Mouse (Mus musculus) forebrain, postnatal 0 days (tissue): ENCODE data around the gene Msi2. TPM values are rescaled to one million over a fixed set of nuclear protein-coding genes. Genes with fewer than 3 reads are reported as not detected.

ENCODE experiments used
- ATAC-seq: fragments of 200-750 bp; cut with Nextera tagmentation; 2 replicates; pipeline ENCODE4 v1.8.0; 2017; ENCODE audit warnings: mild to moderate bottlenecking, moderate library complexity
- DNase-seq: peaks from one replicate; pipeline ENCODE4 v3.0.0-alpha.2; 2015
- H3K27ac ChIP-seq: fragments of 300-500 bp; sonication (generic); 2 replicates; pipeline ENCODE4 v1.5.1; 2014; ENCODE audit warnings: low read depth, mild to moderate bottlenecking, antibody characterized with exemption, low read length, moderate library complexity, mixed read lengths
- H3K27me3 ChIP-seq: fragments of 300-500 bp; sonication (generic); 2 replicates; pipeline ENCODE4 v1.6.1; 2014; ENCODE audit warnings: mild to moderate bottlenecking, low read length, mixed read lengths; ENCODE audit not compliant: insufficient read depth
- H3K36me3 ChIP-seq: fragments of 300-500 bp; sonication (generic); 2 replicates; pipeline ENCODE4 v1.6.1; 2014; ENCODE audit warnings: mild to moderate bottlenecking, moderate library complexity; ENCODE audit not compliant: insufficient read depth
- H3K4me1 ChIP-seq: fragments of 300-500 bp; sonication (generic); 2 replicates; pipeline ENCODE4 v1.6.1; 2014; ENCODE audit warnings: antibody characterized with exemption; ENCODE audit not compliant: insufficient read depth
- H3K4me2 ChIP-seq: fragments of 300-500 bp; sonication (generic); 2 replicates; pipeline ENCODE4 v1.6.1; 2014; ENCODE audit warnings: low read depth, mild to moderate bottlenecking, moderate library complexity
- H3K4me3 ChIP-seq: fragments of 300-500 bp; sonication (generic); 2 replicates; pipeline ENCODE4 v1.5.1; 2014; ENCODE audit warnings: low read depth, low read length, mixed read lengths
- H3K9ac ChIP-seq: fragments of 300-500 bp; sonication (generic); 2 replicates; pipeline ENCODE4 v1.6.1; 2014; ENCODE audit warnings: mild to moderate bottlenecking
- H3K9me3 ChIP-seq: fragments of 300-500 bp; sonication (generic); 2 replicates; pipeline ENCODE4 v1.6.1; 2016; ENCODE audit warnings: low read length
- CTCF ChIP-seq: sonication (generic); IDR thresholded peaks from 2 replicates; pipeline ENCODE4 v1.5.1; 2016; ENCODE audit warnings: antibody characterized with exemption, control low read depth, low read depth
- WGBS: fragments of 180-500 bp; shearing (Covaris S2); extraction: QIAGEN DNeasy Blood & Tissue Kit; methylation state at CpG from one replicate; pipeline ENCODE4 v1.1.7; 2014; 5-methylcytosine and 5-hydroxymethylcytosine counted together
- polyA plus RNA-seq: library from polyadenylated mRNA; unstranded; fragments of >200 nt; fragmentation: Nextera tagmentation; extraction: Ambion mirVana; gene quantifications from 2 replicates; pipeline ENCODE4 v1.2.1, GENCODE M21; 2015
- total RNA-seq: library from RNA; depleted of rRNA; stranded (reverse); fragments of >200 nt; gene quantifications from 2 replicates; pipeline ENCODE4 v1.2.3, GENCODE M21; 2014

The Msi2 gene
- total and polyA plus RNA-seq, 2 experiments from 2014 or later: 18.5 to 107 TPM

GRCm38 (mm10) chr11:88334893-88335292 is 383.4 kb downstream of the Msi2 start:
- H3K27ac ChIP-seq: no peak overlapping the region
- no peak for TF ChIP-seq CTCF
- H3K4me1 ChIP-seq: no peaks in the 10 kb centered on the region
- no peak overlapping the region for H3K4me2 ChIP-seq
- ATAC-seq (no peak), DNase-seq (no peak)
- no peaks in the 10 kb centered on the region for H3K27me3 ChIP-seq
- no peak overlapping the region for H3K4me3 ChIP-seq
- H3K9me3 ChIP-seq: no peaks in the 10 kb centered on the region
- H3K36me3 ChIP-seq: no peaks in the 10 kb centered on the region
- WGBS: 33% methylated on average over 5 of the region's 5 CpGs
- H3K9ac ChIP-seq: no peak overlapping the region

- no peak overlapping the region for H3K9ac ChIP-seq
- H3K27me3 ChIP-seq: no peaks in the 10 kb centered on the region
- H3K27ac ChIP-seq: no peak overlapping the region
- DNase-seq (no peak), ATAC-seq (no peak)
- no peak for TF ChIP-seq CTCF
- no peak overlapping the region for H3K4me2 ChIP-seq
- 74% methylated on average over 8 of the region's 8 CpGs for WGBS
- H3K9me3 ChIP-seq: no peaks in the 10 kb centered on the region
- no peak overlapping the region for H3K4me3 ChIP-seq
- no peaks in the 10 kb centered on the region for H3K36me3 ChIP-seq
- H3K4me1 ChIP-seq: no peaks in the 10 kb centered on the region
Observed at GRCm38 (mm10) chr11:88332309-88332934, 385.9 kb downstream of the Msi2 start.

- no peaks in the 10 kb centered on the region for H3K4me1 ChIP-seq
- no peaks in the 10 kb centered on the region for H3K27me3 ChIP-seq
- TF ChIP-seq CTCF: no peak
- ATAC-seq: no peak
- no peak overlapping the region for H3K9ac ChIP-seq
- H3K36me3 ChIP-seq: no peaks in the 10 kb centered on the region
- no peak overlapping the region for H3K4me3 ChIP-seq
- no peaks in the 10 kb centered on the region for H3K9me3 ChIP-seq
- WGBS: 90% methylated on average over 8 of the region's 8 CpGs
- no peak overlapping the region for H3K4me2 ChIP-seq
- H3K27ac ChIP-seq: no peak overlapping the region
- no peak for DNase-seq
Observed at GRCm38 (mm10) chr11:88331722-88332121, 386.6 kb downstream of the Msi2 start.

GRCm38 (mm10) chr11:88330799-88331198 is 387.5 kb downstream of the Msi2 start:
- DNase-seq (peak; percentile 65), ATAC-seq (peak; percentile 77)
- no peak overlapping the region for H3K27ac ChIP-seq
- H3K9me3 ChIP-seq: no peaks in the 10 kb centered on the region
- no peaks in the 10 kb centered on the region for H3K36me3 ChIP-seq
- H3K4me3 ChIP-seq: no peak overlapping the region
- H3K9ac ChIP-seq: no peak overlapping the region
- H3K27me3 ChIP-seq: no peaks in the 10 kb centered on the region
- no peak for TF ChIP-seq CTCF
- no peak overlapping the region for H3K4me2 ChIP-seq
- WGBS: 25% methylated on average over 11 of the region's 11 CpGs
- H3K4me1 ChIP-seq: no peaks in the 10 kb centered on the region

- peak; percentile 54 for DNase-seq
- Histone ChIP-seq H3K27me3 (no peaks in the 10 kb centered on the region), H3K9ac (no peak overlapping the region), H3K4me1 (no peaks in the 10 kb centered on the region), H3K4me3 (no peak overlapping the region), H3K27ac (no peak overlapping the region), H3K4me2 (no peak overlapping the region), H3K9me3 (no peaks in the 10 kb centered on the region), H3K36me3 (no peaks in the 10 kb centered on the region)
- no peak for TF ChIP-seq CTCF
- ATAC-seq: no peak
- WGBS: 54% methylated on average over 17 of the region's 17 CpGs
Observed at GRCm38 (mm10) chr11:88328813-88329595, 389.3 kb downstream of the Msi2 start.

GRCm38 (mm10) chr11:88327016-88327415 is 391.3 kb downstream of the Msi2 start:
- Histone ChIP-seq H3K27ac (no peak overlapping the region), H3K27me3 (no peaks in the 10 kb centered on the region), H3K4me3 (no peak overlapping the region), H3K4me2 (no peak overlapping the region), H3K9ac (no peak overlapping the region), H3K4me1 (no peaks in the 10 kb centered on the region), H3K36me3 (no peaks in the 10 kb centered on the region), H3K9me3 (no peaks in the 10 kb centered on the region)
- WGBS: 11% methylated on average over 4 of the region's 4 CpGs
- peak; percentile 18; the same call in 1 of the 2 replicates for TF ChIP-seq CTCF
- no peak for DNase-seq
- no peak for ATAC-seq

GRCm38 (mm10) chr11:88318850-88319249 is 399.5 kb downstream of the Msi2 start:
- no peak overlapping the region for H3K27ac ChIP-seq
- H3K4me2 ChIP-seq: no peak overlapping the region
- TF ChIP-seq CTCF: no peak
- no peaks in the 10 kb centered on the region for H3K27me3 ChIP-seq
- WGBS: 69% methylated on average over 5 of the region's 5 CpGs
- no peaks in the 10 kb centered on the region for H3K4me1 ChIP-seq
- no peaks in the 10 kb centered on the region for H3K9me3 ChIP-seq
- DNase-seq (no peak), ATAC-seq (no peak)
- no peak overlapping the region for H3K4me3 ChIP-seq
- no peaks in the 10 kb centered on the region for H3K36me3 ChIP-seq
- no peak overlapping the region for H3K9ac ChIP-seq
